ENCODE assay signal across 1 mouse cellular context in the genomic region with DNA sequence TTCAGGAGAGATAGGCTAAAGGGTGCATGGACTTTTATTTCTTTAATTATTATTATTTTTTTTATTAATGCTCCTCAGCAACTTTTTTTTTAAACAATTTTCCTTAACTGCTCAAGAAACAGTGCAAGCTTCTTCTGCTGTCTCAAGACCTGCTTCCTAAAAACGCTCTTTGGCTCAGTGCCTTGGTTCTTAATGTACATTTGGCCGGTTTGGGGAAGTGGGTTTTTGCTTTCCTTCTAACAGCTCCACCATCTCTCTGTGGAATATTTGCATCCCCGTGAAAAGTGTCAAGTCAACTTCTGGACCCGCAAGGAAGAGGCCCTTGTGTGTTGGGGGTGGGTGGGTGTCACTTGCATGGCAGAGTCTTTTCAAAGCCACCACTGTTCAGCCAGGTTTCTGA.
TF ChIP-seq lines count a peak whose summit lies in the region.

No protein-coding gene starts in this region.

TF ChIP-seq in MEL, 35 proteins besides CTCF, POLR2A, EP300 and RAD21 (continued from another document):
- TF ChIP-seq MYC (IDR thresholded peaks at IDR 0.05; ENCODE audit: low read depth, low read length) (no peak), RCOR1 (IDR thresholded peaks at IDR 0.05; ENCODE audit: low read depth, low read length) (peak; percentile 37), ZNF384 (IDR thresholded peaks at IDR 0.05; ENCODE audit: low read depth, low read length) (peak; percentile 60)
